Mouse (Mus musculus) effector memory CD4-positive, alpha-beta T cell, adult 5 months (primary cell): Measurements from ENCODE around the gene Zfp968. TPM values are rescaled to one million over a fixed set of nuclear protein-coding genes. Genes with fewer than 3 reads are reported as not detected.

Source experiments
- polyA plus RNA-seq: library from polyadenylated mRNA; unstranded; fragments of 100-300 nt; shearing (Covaris generic); gene quantifications from one replicate; pipeline ENCODE4 v1.2.1, GENCODE M21; 2017

Zfp968 gene
- polyA plus RNA-seq = 0.46 TPM

GRCm38 (mm10) chr2:175372136-175372535, at the start of gene Zfp968:
Zfp968 (plus strand) TSS chr2:175372436.

GRCm38 (mm10) chr2:175338097-175338496, 34.1 kb upstream of the Zfp968 start, which contains the start of gene Gm4631:
Gm4631 (minus strand) TSS chr2:175338197.

Other genes starting within 250 kb of the Zfp968 start
- gene Gm14399, start 230.4 kb upstream of the Zfp968 start, polyA plus RNA-seq = 10.1 TPM
- gene Gm14443, start 196.6 kb upstream of the Zfp968 start, polyA plus RNA-seq = not detected
- 2.9 TPM for gene Gm14391, start 165.5 kb upstream of the Zfp968 start, polyA plus RNA-seq
- gene Gm14440, start 97.3 kb upstream of the Zfp968 start, polyA plus RNA-seq = 1.2 TPM
- gene Gm4631, start 34.2 kb upstream of the Zfp968 start, polyA plus RNA-seq = 4.9 TPM
- gene Gm4724, start 63.4 kb downstream of the Zfp968 start, polyA plus RNA-seq = 4.7 TPM
- gene Zfp965, start 97.5 kb downstream of the Zfp968 start, polyA plus RNA-seq = 4.9 TPM